Mouse (Mus musculus): ENCODE measurements around the gene Naa16.

Gene Naa16

GRCm38 (mm10) chr14:79327033-79327432 lies 63.5 kb downstream of the Naa16 start:
- DNase-seq, result peak; percentile 53

- no peak for DNase-seq
Measured at GRCm38 (mm10) chr14:79324112-79324840, 66.3 kb downstream of the Naa16 start.

GRCm38 (mm10) chr14:79321881-79322280 lies 68.7 kb downstream of the Naa16 start:
- no peak for DNase-seq

- peak; percentile 80 for DNase-seq
Measured at GRCm38 (mm10) chr14:79321152-79321551, 69.4 kb downstream of the Naa16 start.

GRCm38 (mm10) chr14:79317602-79318001 lies 73.0 kb downstream of the Naa16 start:
- DNase-seq, result no peak

- DNase-seq, result peak; percentile 73
Measured at GRCm38 (mm10) chr14:79315877-79316276, 74.7 kb downstream of the Naa16 start.

DNA sequence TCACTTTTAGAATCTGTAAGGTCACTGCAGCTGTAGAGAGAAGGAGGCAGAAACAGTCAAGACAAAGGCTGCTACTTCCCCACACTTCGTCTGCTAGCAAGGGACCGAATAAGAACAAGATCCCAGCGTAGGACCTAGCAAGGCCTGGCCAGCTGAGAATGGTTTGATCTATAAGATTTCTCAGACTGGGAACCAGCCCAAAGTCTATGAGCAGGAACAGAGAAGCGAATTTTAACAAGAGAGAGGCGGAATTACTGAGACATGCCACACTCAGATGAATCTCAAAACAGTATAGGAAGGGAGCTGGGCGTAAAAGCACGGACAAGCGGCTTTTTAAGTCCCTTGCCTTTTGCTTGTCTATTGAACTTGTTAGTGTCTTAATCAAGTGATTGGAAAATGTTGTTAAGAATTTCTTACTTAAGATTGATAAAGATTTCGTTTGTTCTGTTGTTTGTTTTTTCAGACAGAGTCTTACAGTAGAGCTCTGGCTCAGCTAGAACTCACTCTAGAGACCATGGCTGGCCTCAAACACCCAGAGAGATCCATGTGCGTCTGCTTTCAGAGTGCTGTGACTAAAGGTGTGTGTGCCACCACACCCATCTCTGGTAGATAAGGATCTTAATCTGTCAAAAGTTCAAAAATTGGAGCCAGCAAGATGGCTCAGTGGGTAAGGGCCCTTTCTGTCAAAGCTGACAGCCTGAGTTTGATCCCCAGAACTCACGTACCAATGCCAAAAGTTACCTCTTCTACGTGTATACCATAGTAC lies 76.2 kb downstream of the Naa16 start:
- DNase-seq, result peak; percentile 37

DNA sequence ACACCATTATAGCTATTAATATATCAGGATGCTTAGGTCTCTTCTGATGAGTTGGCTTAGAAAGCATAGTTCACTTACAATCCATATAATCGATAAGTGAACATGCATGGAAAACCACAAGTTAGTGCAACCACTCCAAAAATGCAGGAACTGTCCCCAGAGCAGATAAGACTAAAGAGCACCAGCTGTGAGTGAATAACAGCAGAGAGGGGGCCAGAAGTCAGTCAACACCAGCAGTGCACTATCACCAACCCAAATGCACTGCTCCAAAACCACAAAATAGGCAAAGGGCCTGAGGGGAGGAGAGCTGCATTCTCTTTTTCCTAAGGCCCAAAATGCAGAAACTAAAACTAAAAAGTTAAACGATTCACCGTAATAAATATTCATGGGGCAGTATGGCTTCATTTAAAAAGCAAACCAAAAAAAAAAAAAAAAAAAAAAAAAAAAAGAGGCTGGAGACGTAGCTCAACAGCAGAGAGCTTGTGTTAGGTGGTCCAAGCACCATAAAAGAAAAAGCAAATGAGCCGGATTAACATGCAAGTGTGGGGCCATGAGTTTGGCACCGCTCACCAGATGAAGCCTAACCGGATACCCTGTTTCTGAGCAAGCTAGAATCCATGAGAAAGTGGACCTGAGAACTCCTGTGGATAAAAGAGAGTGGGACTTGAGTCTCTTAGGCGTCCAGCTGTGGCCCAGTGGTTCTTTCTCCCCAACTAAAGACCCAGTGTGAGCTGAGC lies 77.0 kb downstream of the Naa16 start:
- peak; percentile 43 for DNase-seq

- DNase-seq, result no peak
Measured at GRCm38 (mm10) chr14:79312719-79313118, 77.9 kb downstream of the Naa16 start.

DNA sequence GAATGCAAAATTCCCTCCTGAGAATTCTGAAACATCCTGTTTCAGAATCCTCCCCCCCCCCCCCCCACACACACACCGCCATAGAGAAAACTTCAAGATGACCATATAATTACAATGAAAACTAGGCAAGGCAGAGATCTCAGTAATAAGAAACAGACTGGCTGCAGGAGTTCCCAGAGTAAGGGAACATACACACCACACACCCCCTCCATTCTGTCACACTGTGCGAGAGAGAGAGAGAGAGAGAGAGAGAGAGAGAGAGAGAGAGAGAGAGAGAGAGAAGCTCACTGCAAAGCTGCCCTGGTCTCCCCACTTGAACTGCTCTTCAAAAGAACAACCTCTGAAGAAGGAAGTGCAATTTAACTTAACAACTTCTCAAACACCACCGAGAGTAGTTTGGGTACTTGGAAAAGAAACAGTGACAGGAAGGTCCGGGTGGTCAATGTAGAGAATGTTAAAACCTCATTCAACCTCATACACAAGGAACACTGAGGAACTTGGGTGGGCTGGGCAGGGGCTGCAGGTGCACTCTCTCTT lies 78.6 kb downstream of the Naa16 start:
- DNase-seq, result no peak

DNA sequence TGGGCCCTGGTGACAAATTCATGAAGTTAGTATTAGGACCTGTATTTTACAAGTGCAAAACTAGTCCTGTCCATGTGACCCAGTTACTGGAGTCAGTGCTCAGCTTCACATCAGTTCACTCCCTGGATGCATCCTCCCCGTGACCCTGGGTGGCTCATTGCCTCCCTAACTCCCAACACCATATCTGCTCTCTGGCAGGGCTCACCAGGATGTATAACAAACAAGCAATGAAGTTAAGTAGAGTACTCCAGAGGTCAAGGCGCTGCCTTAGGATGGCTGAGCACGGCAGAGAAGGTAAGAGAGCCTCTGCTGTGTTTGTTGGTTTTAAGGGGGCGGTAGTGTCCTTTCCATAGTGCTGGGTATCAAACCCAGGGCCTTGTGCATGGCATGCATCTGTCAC lies 81.5 kb downstream of the Naa16 start:
- DNase-seq, result no peak

GRCm38 (mm10) chr14:79308364-79308763 lies 82.2 kb downstream of the Naa16 start:
- DNase-seq, result no peak

GRCm38 (mm10) chr14:79307908-79308307 lies 82.7 kb downstream of the Naa16 start:
- no peak for DNase-seq

- no peak for DNase-seq
Measured at GRCm38 (mm10) chr14:79307138-79307537, 83.4 kb downstream of the Naa16 start.

- no peak for DNase-seq
Measured at GRCm38 (mm10) chr14:79304873-79305464, 85.6 kb downstream of the Naa16 start.

DNA sequence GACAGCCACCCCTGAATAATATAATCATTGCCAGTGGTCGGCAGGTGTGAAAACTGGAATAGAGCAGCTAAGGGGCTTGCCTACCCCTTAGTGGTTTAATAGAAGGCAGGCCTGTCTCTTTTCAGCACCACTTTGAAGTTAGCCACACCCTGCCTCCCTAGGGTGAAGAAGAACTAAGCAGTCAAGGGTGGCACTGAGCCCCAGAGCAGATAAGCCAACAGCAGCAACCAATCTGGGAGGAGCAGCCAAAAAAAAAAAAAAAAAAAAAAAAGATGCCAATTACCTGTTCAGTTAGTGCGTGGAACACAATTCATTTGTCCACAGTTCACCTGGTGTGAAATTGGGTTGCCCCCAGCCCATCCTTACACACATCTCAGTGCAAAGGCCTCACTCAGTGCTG lies 87.4 kb downstream of the Naa16 start:
- DNase-seq, result no peak

GRCm38 (mm10) chr14:79301466-79301875 lies 89.1 kb downstream of the Naa16 start, which contains the start of gene Rgcc:
TSS of gene Rgcc (minus strand) at chr14:79301645.
- peak; percentile 100 for DNase-seq

- peak; percentile 73 for DNase-seq
Measured at GRCm38 (mm10) chr14:79300641-79301350, 89.8 kb downstream of the Naa16 start.

GRCm38 (mm10) chr14:79299796-79300195 lies 90.8 kb downstream of the Naa16 start:
- no peak for DNase-seq

DNA sequence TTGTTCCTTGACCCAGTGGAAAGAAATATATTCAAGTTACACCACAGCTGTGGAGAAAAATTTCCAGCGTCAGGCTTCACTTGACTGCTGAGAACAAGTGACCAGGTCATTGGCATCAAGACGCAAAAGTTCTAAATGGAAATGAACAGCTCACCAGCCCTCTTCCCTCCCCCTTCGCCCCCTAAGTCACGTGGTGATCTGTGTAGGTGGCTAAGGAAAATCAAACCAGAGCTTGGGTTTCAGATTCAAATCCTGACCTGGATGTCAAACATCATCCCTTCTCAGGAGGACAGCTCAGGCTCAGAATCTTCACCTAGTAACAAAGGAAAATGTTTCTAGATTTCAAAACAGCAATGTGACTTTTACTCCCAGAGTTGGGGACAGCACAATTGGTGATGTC lies 91.3 kb downstream of the Naa16 start:
- no peak for DNase-seq

GRCm38 (mm10) chr14:79298314-79298992 lies 92.1 kb downstream of the Naa16 start:
- DNase-seq, result no peak

GRCm38 (mm10) chr14:79296836-79297235 lies 93.7 kb downstream of the Naa16 start:
- no peak for DNase-seq

Measured in thymus, postnatal 14 days (tissue).